Mouse (Mus musculus): ENCODE measurements around the gene Wbp2. TPM values are rescaled to one million over a fixed set of nuclear protein-coding genes. Genes with fewer than 3 reads are reported as not detected.

Gene Wbp2
- polyA plus RNA-seq, 1 experiment: 135 TPM

DNA sequence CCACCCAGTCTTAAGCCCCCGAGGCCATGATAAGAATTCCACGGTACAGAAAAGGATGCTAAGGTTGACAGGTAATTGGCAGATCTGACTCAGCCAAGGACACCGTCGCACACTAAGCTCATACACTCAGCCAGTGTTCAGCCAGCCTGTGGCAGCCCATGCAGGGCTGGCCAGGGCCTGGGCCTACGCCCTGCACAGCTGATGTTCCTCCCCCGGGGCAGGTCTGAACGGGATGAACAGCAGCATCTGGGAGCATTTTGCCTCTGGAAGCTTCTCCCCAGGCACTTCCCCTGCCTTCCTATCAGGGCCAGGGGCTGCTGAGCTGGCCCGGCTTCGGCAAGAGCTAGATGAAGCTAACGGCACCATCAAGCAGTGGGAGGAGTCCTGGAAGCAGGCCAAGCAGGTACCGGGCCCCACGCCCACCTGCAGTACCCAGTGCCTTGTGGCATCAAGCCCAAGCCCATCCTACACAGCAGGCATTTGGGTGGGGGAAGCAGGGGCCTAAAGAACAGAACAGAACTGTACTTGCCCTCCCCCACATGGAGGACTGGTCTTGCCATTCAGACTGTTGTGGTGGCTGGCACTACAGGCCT is 28.7 kb downstream of the Wbp2 start:
- 81% methylated on average over 12 of the region's 12 CpGs for WGBS
- peaks cover 64% of the 10 kb centered on the region for H3K36me3 ChIP-seq (ENCODE audit: control insufficient read depth, insufficient read depth, low read length)
- TF ChIP-seq POLR2A (IDR thresholded peaks at IDR 0.05; ENCODE audit: low read depth, low read length): no peak
- TF ChIP-seq CTCF (IDR thresholded peaks at IDR 0.05; ENCODE audit: extremely low read depth, insufficient read depth, insufficient read length, insufficient replicate concordance): no peak
- no peaks in the 10 kb centered on the region for H3K4me1 ChIP-seq (ENCODE audit: control insufficient read depth, insufficient read depth, insufficient read length)
- DNase-seq (ENCODE audit: low read depth in 1 of 2, low spot score in 2 of 2): no peak
- H3K27ac ChIP-seq (ENCODE audit: insufficient read depth, low read length): no peak overlapping the region
- no peaks in the 10 kb centered on the region for H3K27me3 ChIP-seq (ENCODE audit: control insufficient read depth, insufficient read depth, low read length)
- H3K4me3 ChIP-seq (ENCODE audit: extremely low read depth, insufficient read depth, insufficient read length): no peak overlapping the region

DNA sequence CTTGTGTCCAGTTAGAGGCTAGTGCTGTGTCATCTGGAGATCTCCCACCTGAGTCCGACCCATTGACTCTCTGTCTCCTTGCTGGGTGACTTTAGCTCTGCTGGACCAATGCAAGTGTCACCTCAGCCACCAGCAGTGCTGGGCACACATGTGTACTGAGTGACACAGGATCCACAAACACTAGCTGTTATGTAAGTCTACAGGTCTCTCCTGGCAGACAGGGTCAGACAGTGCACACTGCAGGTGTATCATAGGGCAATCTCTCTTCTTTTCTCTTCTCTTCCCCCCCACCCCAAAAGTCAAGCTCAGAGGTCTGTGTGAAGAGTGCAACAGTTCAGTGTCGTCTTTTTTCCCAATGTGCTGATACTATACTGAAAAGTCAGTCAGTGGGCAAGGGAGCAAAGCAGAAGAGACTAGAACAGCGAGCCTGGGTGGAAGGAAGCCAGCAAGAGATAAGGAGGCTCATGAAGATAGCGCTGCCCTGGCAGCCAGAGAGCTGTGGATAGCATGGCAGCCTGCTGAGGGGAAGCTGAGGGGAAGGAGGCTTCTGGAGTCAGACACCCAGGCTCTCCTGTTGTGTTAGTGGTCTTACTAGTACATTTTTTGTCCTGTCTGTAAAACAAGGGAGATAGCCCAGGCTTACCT is 29.4 kb downstream of the Wbp2 start:
- Histone ChIP-seq H3K36me3 (ENCODE audit: control insufficient read depth, insufficient read depth, low read length) (peaks cover 63% of the 10 kb centered on the region), H3K27me3 (ENCODE audit: control insufficient read depth, insufficient read depth, low read length) (no peaks in the 10 kb centered on the region), H3K27ac (ENCODE audit: insufficient read depth, low read length) (no peak overlapping the region), H3K4me3 (ENCODE audit: extremely low read depth, insufficient read depth, insufficient read length) (no peak overlapping the region), H3K4me1 (ENCODE audit: control insufficient read depth, insufficient read depth, insufficient read length) (no peaks in the 10 kb centered on the region)
- 75% methylated on average over 4 of the region's 4 CpGs for WGBS
- TF ChIP-seq CTCF (IDR thresholded peaks at IDR 0.05; ENCODE audit: extremely low read depth, insufficient read depth, insufficient read length, insufficient replicate concordance): no peak
- no peak for TF ChIP-seq POLR2A (IDR thresholded peaks at IDR 0.05; ENCODE audit: low read depth, low read length)
- no peak for DNase-seq (ENCODE audit: low read depth in 1 of 2, low spot score in 2 of 2)

DNA sequence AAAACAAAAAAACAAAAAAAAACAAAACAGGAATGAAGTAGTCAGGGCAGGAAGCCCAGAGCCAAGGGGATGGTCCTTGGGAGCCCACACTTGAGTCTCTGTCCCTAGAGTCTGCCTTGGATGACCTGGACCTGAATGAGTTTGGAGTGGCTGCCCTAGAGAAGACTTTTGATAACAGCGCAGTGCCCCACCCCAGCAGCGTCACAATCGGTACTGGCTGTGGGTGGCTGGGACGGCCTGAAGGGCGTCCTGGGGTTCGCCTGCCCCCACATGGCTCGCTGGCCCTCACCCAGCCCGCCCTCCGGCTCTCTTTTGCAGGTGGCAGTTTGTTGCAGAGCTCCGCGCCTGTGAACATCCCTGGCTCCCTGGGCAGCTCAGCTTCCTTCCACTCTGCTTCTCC is 30.9 kb downstream of the Wbp2 start:
- Histone ChIP-seq H3K4me1 (ENCODE audit: control insufficient read depth, insufficient read depth, insufficient read length) (no peaks in the 10 kb centered on the region), H3K36me3 (ENCODE audit: control insufficient read depth, insufficient read depth, low read length) (peaks cover 68% of the 10 kb centered on the region), H3K27ac (ENCODE audit: insufficient read depth, low read length) (no peak overlapping the region), H3K4me3 (ENCODE audit: extremely low read depth, insufficient read depth, insufficient read length) (no peak overlapping the region), H3K27me3 (ENCODE audit: control insufficient read depth, insufficient read depth, low read length) (no peaks in the 10 kb centered on the region)
- no peak for DNase-seq (ENCODE audit: low read depth in 1 of 2, low spot score in 2 of 2)
- no peak for TF ChIP-seq CTCF (IDR thresholded peaks at IDR 0.05; ENCODE audit: extremely low read depth, insufficient read depth, insufficient read length, insufficient replicate concordance)
- no peak for TF ChIP-seq POLR2A (IDR thresholded peaks at IDR 0.05; ENCODE audit: low read depth, low read length)
- WGBS: 91% methylated on average over 11 of the region's 11 CpGs

DNA sequence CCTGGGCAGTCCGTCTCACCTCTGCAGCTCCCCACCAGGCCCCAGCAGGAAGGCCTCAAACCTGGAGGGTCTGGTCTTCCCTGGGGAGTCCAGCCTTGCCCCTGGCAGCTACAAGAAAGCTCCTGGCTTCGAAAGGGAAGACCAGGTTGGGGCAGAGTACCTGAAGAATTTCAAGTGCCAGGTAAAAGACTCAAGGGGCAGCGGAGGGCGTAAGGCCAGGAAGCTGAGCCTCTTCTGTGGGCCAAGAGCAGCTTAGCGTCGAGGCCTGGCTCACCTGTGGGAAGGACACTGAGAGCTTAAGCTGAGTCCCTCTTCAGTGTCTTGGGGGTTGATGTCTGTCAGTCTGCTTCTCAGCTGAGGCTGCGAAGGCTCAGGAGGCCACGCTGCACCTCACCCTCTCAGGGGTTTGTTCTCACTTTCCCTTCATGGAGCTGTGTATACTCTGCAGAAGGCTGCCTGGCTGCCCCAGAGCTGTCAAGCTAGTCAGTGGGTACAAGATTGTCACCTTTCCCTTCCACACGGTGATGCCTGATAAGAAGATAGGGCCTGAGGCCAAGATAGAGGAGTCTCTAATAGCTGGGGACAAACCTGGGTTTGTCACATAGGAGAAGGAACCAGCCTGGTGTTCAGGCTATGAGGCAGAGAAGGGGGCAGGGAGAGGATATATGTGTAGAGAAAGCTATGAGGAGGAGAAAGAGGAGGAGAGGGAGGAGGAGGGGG is 33.1 kb downstream of the Wbp2 start:
- H3K4me3 ChIP-seq (ENCODE audit: extremely low read depth, insufficient read depth, insufficient read length): no peak overlapping the region
- no peaks in the 10 kb centered on the region for H3K27me3 ChIP-seq (ENCODE audit: control insufficient read depth, insufficient read depth, low read length)
- peaks cover 74% of the 10 kb centered on the region for H3K36me3 ChIP-seq (ENCODE audit: control insufficient read depth, insufficient read depth, low read length)
- H3K27ac ChIP-seq (ENCODE audit: insufficient read depth, low read length): no peak overlapping the region
- no peak for DNase-seq (ENCODE audit: low read depth in 1 of 2, low spot score in 2 of 2)
- WGBS: 90% methylated on average over 9 of the region's 9 CpGs
- no peaks in the 10 kb centered on the region for H3K4me1 ChIP-seq (ENCODE audit: control insufficient read depth, insufficient read depth, insufficient read length)
- TF ChIP-seq POLR2A (IDR thresholded peaks at IDR 0.05; ENCODE audit: low read depth, low read length): no peak
- TF ChIP-seq CTCF (IDR thresholded peaks at IDR 0.05; ENCODE audit: extremely low read depth, insufficient read depth, insufficient read length, insufficient replicate concordance): no peak

DNA sequence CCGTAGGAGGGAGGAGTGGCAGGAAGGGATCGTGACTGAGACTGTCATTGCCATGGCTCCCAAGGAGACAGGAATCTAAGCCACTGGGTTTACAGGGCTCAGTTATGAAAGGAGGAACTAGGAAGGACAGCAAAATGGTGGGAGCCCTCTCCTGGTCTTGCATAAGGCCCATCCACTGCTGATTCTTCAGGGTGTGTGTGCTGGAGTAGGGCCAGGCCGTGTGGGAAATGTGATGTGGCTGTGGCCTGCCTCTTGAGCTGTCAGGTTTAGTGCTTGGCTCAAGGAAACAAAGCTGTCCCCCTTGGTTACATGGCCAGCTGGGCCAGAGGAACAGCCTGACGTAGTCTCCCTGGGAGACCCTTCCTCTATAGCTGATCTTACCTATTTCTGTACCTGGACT is 36.6 kb downstream of the Wbp2 start:
- TF ChIP-seq POLR2A (IDR thresholded peaks at IDR 0.05; ENCODE audit: low read depth, low read length): no peak
- TF ChIP-seq CTCF (IDR thresholded peaks at IDR 0.05; ENCODE audit: extremely low read depth, insufficient read depth, insufficient read length, insufficient replicate concordance): no peak
- H3K36me3 ChIP-seq (ENCODE audit: control insufficient read depth, insufficient read depth, low read length): peaks cover 60% of the 10 kb centered on the region
- WGBS: 92% methylated on average over 4 of the region's 4 CpGs
- no peaks in the 10 kb centered on the region for H3K27me3 ChIP-seq (ENCODE audit: control insufficient read depth, insufficient read depth, low read length)
- DNase-seq (ENCODE audit: low read depth in 1 of 2, low spot score in 2 of 2): no peak
- H3K27ac ChIP-seq (ENCODE audit: insufficient read depth, low read length): no peak overlapping the region
- H3K4me1 ChIP-seq (ENCODE audit: control insufficient read depth, insufficient read depth, insufficient read length): no peaks in the 10 kb centered on the region
- H3K4me3 ChIP-seq (ENCODE audit: extremely low read depth, insufficient read depth, insufficient read length): no peak overlapping the region

DNA sequence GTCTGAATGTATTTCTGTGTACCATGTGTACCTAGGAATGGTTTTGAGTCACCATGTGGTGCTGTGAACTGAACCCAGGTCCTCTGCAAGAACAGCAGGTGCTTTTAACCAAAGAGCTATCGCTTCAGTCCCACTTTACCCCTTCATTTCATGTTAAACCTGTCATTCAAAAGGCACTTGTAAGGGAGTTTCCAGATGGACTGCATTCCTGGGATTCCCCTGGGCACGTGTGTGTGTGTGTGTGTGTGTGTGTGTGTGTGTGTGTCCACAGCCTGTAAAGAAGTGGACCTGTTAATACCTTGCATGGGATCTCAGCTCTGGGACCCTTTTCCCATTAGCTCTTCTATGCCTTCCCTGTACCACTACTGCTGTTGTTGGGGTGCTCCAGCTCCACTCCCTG is 37.2 kb downstream of the Wbp2 start:
- H3K27ac ChIP-seq (ENCODE audit: insufficient read depth, low read length): no peak overlapping the region
- peaks cover 57% of the 10 kb centered on the region for H3K36me3 ChIP-seq (ENCODE audit: control insufficient read depth, insufficient read depth, low read length)
- no peak overlapping the region for H3K4me3 ChIP-seq (ENCODE audit: extremely low read depth, insufficient read depth, insufficient read length)
- TF ChIP-seq CTCF (IDR thresholded peaks at IDR 0.05; ENCODE audit: extremely low read depth, insufficient read depth, insufficient read length, insufficient replicate concordance): no peak
- no peak for TF ChIP-seq POLR2A (IDR thresholded peaks at IDR 0.05; ENCODE audit: low read depth, low read length)
- no peaks in the 10 kb centered on the region for H3K27me3 ChIP-seq (ENCODE audit: control insufficient read depth, insufficient read depth, low read length)
- no peak for DNase-seq (ENCODE audit: low read depth in 1 of 2, low spot score in 2 of 2)
- H3K4me1 ChIP-seq (ENCODE audit: control insufficient read depth, insufficient read depth, insufficient read length): no peaks in the 10 kb centered on the region
- 98% methylated on average over 2 of the region's 2 CpGs for WGBS

DNA sequence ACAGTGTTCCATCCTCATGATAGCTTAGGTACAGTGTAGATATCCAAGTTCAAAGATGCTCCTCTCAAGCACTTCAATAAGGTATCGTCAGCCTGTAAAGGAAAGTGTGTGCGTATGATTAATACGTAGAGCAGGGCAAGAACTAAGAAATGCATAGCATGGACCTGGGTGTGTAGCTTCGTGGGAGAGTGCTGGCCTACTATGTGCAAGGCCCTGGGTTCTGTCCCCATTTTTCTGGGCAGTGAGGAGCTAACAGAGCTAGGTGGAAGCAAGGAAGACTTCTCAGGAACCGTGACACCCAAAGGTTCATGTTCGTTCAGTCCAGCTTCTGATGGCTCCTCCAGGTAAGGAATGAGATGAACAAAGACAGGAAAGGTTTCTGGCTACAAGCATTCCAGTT is 41.6 kb downstream of the Wbp2 start:
- no peaks in the 10 kb centered on the region for H3K4me1 ChIP-seq (ENCODE audit: control insufficient read depth, insufficient read depth, insufficient read length)
- WGBS: over 99% methylated on average over 6 of the region's 6 CpGs
- no peak for TF ChIP-seq POLR2A (IDR thresholded peaks at IDR 0.05; ENCODE audit: low read depth, low read length)
- TF ChIP-seq CTCF (IDR thresholded peaks at IDR 0.05; ENCODE audit: extremely low read depth, insufficient read depth, insufficient read length, insufficient replicate concordance): no peak
- H3K27ac ChIP-seq (ENCODE audit: insufficient read depth, low read length): no peak overlapping the region
- H3K36me3 ChIP-seq (ENCODE audit: control insufficient read depth, insufficient read depth, low read length): peaks cover 32% of the 10 kb centered on the region
- H3K4me3 ChIP-seq (ENCODE audit: extremely low read depth, insufficient read depth, insufficient read length): no peak overlapping the region
- H3K27me3 ChIP-seq (ENCODE audit: control insufficient read depth, insufficient read depth, low read length): no peaks in the 10 kb centered on the region
- DNase-seq (ENCODE audit: low read depth in 1 of 2, low spot score in 2 of 2): no peak

All from spleen, adult 2 months (tissue).